Mouse (Mus musculus): ENCODE results near the gene Sync. TPM values are rescaled to one million over a fixed set of nuclear protein-coding genes. Genes with fewer than 3 reads are reported as not detected.

Sync gene
- total and polyA plus RNA-seq, 2 experiments from 2014 or later = 0.52 to 0.79 TPM

DNA sequence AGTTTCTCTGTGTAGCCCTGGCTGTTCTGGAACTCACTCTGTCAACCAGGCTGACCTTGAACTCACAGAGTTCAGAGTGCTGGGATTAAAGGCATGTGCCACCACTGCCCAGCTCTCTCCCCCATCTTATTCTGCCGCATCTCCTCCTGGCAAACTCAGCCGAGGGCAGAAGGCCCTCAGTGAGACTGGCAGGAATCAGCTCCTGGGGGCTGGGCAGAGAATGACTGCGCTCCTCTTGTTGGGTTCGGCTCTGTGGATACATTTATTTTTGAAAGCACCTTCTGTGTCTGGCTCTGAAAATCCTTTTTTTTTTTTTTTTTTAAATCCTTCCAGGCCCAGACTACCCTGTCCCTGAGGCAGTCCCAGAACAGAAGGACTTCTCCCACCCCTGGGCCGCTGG, 4.6 kb upstream of the Sync start:
- DNase-seq = no peak
- Histone ChIP-seq H3K9ac (no peak overlapping the region), H3K9me3 (ENCODE audit: low read length) (no peaks in the 10 kb centered on the region), H3K4me2 (ENCODE audit: low read depth) (no peak overlapping the region), H3K4me1 (ENCODE audit: insufficient read depth) (no peaks in the 10 kb centered on the region), H3K4me3 (ENCODE audit: low read depth, low read length) (no peak overlapping the region), H3K36me3 (ENCODE audit: insufficient read depth) (no peaks in the 10 kb centered on the region), H3K27me3 (ENCODE audit: insufficient read depth, low read length) (peaks cover 4% of the 10 kb centered on the region; the same call in 1 of the 2 replicates), H3K27ac (ENCODE audit: low read depth, low read length) (no peak overlapping the region)
- WGBS = 77% methylated on average over 5 of the region's 5 CpGs
- ATAC-seq = no peak
- no peak for TF ChIP-seq CTCF (IDR thresholded peaks at IDR 0.05; ENCODE audit: low read depth)

DNA sequence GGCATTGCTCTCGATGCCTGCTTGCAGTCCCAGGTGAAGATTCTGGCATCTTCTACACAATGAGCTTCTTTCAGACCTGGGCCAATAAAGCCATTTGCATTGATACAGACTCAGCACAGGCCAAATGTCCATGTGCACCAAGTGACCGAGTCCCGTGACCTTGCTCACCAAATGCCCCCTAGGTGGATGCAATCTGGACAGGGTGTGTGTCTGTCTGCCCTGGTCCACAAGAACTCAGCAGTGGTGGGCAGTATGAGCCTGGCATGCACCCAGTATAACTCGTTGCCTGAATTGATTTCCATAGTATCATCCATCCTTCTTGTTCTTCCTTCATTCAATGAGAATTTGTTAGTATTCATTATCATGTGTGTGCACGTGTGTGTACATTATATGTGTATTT, 4.2 kb upstream of the Sync start:
- Histone ChIP-seq H3K4me3 (ENCODE audit: low read depth, low read length) (no peak overlapping the region), H3K9ac (no peak overlapping the region), H3K4me1 (ENCODE audit: insufficient read depth) (no peaks in the 10 kb centered on the region), H3K36me3 (ENCODE audit: insufficient read depth) (no peaks in the 10 kb centered on the region), H3K9me3 (ENCODE audit: low read length) (no peaks in the 10 kb centered on the region), H3K4me2 (ENCODE audit: low read depth) (no peak overlapping the region), H3K27me3 (ENCODE audit: insufficient read depth, low read length) (peaks cover 4% of the 10 kb centered on the region; the same call in 1 of the 2 replicates), H3K27ac (ENCODE audit: low read depth, low read length) (no peak overlapping the region)
- ATAC-seq (no peak), DNase-seq (no peak)
- WGBS = 83% methylated on average over 5 of the region's 5 CpGs
- TF ChIP-seq CTCF (IDR thresholded peaks at IDR 0.05; ENCODE audit: low read depth) = no peak

DNA sequence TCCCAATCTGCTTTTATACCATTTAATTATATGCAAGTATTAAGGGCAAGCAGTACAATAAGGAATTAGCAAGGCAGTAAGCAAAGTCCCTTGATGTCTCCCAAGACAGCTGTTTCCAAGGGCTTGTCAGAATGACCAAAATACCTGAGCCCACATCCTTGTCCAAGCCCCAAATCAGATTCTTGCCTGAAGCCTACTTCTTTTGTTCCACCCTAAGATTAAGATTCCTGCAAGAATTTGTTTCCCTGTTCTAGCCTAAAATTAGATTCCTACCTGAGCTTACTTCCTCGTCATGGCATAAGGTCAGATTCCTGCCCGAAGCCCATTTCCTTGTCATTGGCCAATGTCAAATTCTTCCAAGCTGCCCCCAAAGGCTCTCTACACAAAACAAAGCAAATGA, 2.7 kb upstream of the Sync start:
- no peaks in the 10 kb centered on the region for H3K9me3 ChIP-seq (ENCODE audit: low read length)
- DNase-seq = no peak
- H3K27ac ChIP-seq (ENCODE audit: low read depth, low read length) = no peak overlapping the region
- ATAC-seq = no peak
- H3K4me2 ChIP-seq (ENCODE audit: low read depth) = no peak overlapping the region
- H3K4me1 ChIP-seq (ENCODE audit: insufficient read depth) = no peaks in the 10 kb centered on the region
- H3K4me3 ChIP-seq (ENCODE audit: low read depth, low read length) = no peak overlapping the region
- 84% methylated on average over 2 of the region's 2 CpGs for WGBS
- H3K27me3 ChIP-seq (ENCODE audit: insufficient read depth, low read length) = peaks cover 4% of the 10 kb centered on the region; the same call in 1 of the 2 replicates
- H3K9ac ChIP-seq = no peak overlapping the region
- TF ChIP-seq CTCF (IDR thresholded peaks at IDR 0.05; ENCODE audit: low read depth) = no peak
- no peaks in the 10 kb centered on the region for H3K36me3 ChIP-seq (ENCODE audit: insufficient read depth)

DNA sequence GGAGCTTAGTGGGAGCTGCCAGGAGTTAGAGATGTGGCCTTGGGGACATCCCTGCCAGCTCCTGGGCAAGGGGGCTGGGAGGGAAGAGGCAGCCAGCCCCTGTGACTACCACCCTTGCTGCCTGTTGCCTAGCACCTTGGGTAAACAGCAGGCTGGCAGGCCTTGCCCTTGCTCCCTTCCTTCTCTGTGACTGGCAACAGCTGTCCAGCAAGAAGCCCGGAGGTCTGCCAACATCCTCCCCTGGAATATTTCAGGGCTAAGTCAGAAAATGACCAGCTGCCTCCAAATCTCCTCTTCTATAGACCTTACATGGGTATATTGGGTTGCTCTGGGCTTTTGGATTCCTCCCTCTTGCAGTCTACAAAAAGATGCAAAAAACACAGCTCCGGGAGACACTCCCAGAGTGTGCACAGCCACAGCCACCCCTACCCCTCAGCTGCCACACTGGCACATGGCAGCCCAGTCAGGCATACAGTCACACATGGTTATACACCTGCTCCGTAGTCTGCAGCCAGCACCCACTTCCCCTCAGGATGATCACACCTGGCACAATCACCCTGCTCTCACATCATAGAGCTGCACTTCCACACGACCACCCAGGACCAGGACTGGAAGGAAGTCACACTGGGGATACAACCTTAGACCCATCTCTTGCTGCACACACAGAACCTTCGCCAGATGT, 1.3 kb upstream of the Sync start:
- Histone ChIP-seq H3K4me3 (ENCODE audit: low read depth, low read length) (no peak overlapping the region), H3K27ac (ENCODE audit: low read depth, low read length) (no peak overlapping the region), H3K27me3 (ENCODE audit: insufficient read depth, low read length) (peaks cover 4% of the 10 kb centered on the region; the same call in 1 of the 2 replicates), H3K9me3 (ENCODE audit: low read length) (no peaks in the 10 kb centered on the region), H3K4me2 (ENCODE audit: low read depth) (no peak overlapping the region), H3K4me1 (ENCODE audit: insufficient read depth) (no peaks in the 10 kb centered on the region), H3K36me3 (ENCODE audit: insufficient read depth) (no peaks in the 10 kb centered on the region), H3K9ac (no peak overlapping the region)
- ATAC-seq (peak; percentile 43; the same call in 1 of the 2 replicates), DNase-seq (no peak)
- WGBS = 40% methylated on average over 5 of the region's 5 CpGs
- no peak for TF ChIP-seq CTCF (IDR thresholded peaks at IDR 0.05; ENCODE audit: low read depth)

DNA sequence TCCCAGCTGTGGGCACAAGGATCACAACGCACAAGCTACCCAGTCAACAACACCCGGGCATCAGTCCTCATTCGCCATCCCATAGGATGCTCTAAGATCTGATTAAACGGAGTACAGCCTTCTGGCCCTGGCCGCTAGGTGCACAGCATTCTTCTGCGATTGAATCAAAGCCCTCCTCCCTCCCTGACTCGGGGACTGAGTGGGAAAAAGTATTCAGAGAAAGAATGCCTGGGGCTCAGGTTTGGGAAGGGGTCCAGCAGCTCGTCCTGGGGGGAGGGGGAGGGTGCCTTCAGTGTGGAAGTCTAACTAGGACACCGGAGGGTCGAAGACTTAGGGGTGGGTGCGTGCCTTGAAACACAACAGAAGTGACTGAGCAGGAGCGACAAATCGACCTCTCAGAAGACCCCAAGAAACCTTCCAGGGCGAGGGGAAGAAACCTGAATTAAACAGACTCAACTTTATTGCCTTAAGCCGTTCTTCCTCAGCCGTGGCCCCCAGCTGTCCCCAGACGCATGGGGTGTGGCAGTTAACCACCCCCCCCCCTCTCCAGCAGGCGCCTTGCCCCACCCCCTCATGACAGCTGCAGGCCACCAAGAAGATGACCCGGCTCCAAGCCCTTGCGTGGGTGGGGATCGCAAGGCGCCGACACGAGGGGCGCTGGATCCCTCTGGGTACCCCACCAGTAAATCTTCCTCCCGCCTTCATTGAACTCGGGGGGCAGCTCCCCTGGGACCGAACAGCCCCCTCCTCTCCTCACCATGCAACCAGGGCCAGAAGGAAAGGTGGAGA, 540 bp upstream of the Sync start:
- DNase-seq (peak; percentile 18), ATAC-seq (peak; percentile 14; the same call in 1 of the 2 replicates)
- 2% methylated on average over 27 of the region's 28 CpGs for WGBS
- Histone ChIP-seq H3K4me3 (ENCODE audit: low read depth, low read length) (peak overlapping the region; percentile 43), H3K27me3 (ENCODE audit: insufficient read depth, low read length) (peaks cover 4% of the 10 kb centered on the region; the same call in 1 of the 2 replicates), H3K27ac (ENCODE audit: low read depth, low read length) (no peak overlapping the region), H3K9ac (peak overlapping the region; percentile 40), H3K36me3 (ENCODE audit: insufficient read depth) (no peaks in the 10 kb centered on the region), H3K4me1 (ENCODE audit: insufficient read depth) (no peaks in the 10 kb centered on the region), H3K9me3 (ENCODE audit: low read length) (no peaks in the 10 kb centered on the region), H3K4me2 (ENCODE audit: low read depth) (peak overlapping the region; percentile 80)
- TF ChIP-seq CTCF (IDR thresholded peaks at IDR 0.05; ENCODE audit: low read depth) = no peak; the same call in 1 of the 2 replicates

DNA sequence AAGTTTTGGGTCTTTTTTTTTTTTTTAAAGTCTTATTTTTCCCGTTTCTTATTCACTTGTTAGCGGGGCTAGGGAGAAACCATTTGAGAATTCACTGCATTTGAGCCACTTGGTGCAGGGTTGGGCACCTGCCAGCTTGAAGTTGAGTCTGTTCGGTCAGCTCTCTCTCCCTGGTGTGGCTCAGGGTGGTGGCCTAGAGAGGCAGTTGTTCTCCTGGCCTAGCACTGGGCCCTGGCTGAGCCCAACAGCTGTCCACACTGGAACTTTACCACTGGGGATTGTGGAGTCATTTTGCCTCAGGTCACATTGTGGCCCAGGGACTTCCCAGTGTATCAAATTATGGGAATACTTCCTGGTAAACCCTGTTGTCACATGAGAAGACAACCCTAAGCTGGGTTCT, 650 bp downstream of the Sync start:
- peaks cover 4% of the 10 kb centered on the region; the same call in 1 of the 2 replicates for H3K27me3 ChIP-seq (ENCODE audit: insufficient read depth, low read length)
- H3K4me3 ChIP-seq (ENCODE audit: low read depth, low read length) = no peak overlapping the region
- no peak overlapping the region for H3K27ac ChIP-seq (ENCODE audit: low read depth, low read length)
- H3K9ac ChIP-seq = no peak overlapping the region
- no peaks in the 10 kb centered on the region for H3K36me3 ChIP-seq (ENCODE audit: insufficient read depth)
- DNase-seq = no peak
- no peak for TF ChIP-seq CTCF (IDR thresholded peaks at IDR 0.05; ENCODE audit: low read depth)
- peak overlapping the region; percentile 80; the same call in 1 of the 2 replicates for H3K4me2 ChIP-seq (ENCODE audit: low read depth)
- ATAC-seq = no peak
- WGBS = 28% methylated on average over 3 of the region's 3 CpGs
- no peaks in the 10 kb centered on the region for H3K9me3 ChIP-seq (ENCODE audit: low read length)
- no peaks in the 10 kb centered on the region for H3K4me1 ChIP-seq (ENCODE audit: insufficient read depth)

DNA sequence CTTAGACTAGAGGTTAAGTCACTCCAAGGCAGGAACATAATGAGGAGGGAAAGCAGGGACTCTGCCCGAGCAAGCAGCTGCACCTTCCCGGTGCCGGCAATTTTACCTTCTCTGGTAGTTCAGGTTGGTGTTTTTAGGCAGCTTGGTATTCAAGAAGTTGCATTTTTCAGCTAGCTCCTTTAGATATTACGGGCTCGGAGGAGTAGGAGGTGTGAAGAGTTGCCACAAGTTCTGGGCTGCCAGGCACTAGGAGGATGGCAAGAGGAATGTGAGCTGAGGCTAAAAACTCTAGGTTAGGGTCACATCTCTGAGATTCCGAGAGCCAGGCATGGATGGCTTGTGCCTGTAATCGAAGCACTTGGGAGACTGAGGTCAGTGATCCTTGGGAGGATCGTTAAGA, 2.3 kb downstream of the Sync start:
- H3K4me2 ChIP-seq (ENCODE audit: low read depth) = no peak overlapping the region
- H3K36me3 ChIP-seq (ENCODE audit: insufficient read depth) = no peaks in the 10 kb centered on the region
- H3K9me3 ChIP-seq (ENCODE audit: low read length) = no peaks in the 10 kb centered on the region
- no peaks in the 10 kb centered on the region for H3K4me1 ChIP-seq (ENCODE audit: insufficient read depth)
- peaks cover 4% of the 10 kb centered on the region; the same call in 1 of the 2 replicates for H3K27me3 ChIP-seq (ENCODE audit: insufficient read depth, low read length)
- TF ChIP-seq CTCF (IDR thresholded peaks at IDR 0.05; ENCODE audit: low read depth) = no peak
- no peak overlapping the region for H3K9ac ChIP-seq
- no peak overlapping the region for H3K4me3 ChIP-seq (ENCODE audit: low read depth, low read length)
- DNase-seq (no peak), ATAC-seq (no peak)
- 89% methylated on average over 8 of the region's 8 CpGs for WGBS
- H3K27ac ChIP-seq (ENCODE audit: low read depth, low read length) = no peak overlapping the region

Measured in forebrain, postnatal 0 days (tissue).